Mouse (Mus musculus): ENCODE measurements around the gene Zrsr1. TPM values are rescaled to one million over a fixed set of nuclear protein-coding genes. Genes with fewer than 3 reads are reported as not detected.

The Zrsr1 gene
- polyA plus RNA-seq, 2 experiments, result 2.5 to 8.1 TPM

- no peak overlapping the region for H3K9ac ChIP-seq (ENCODE audit: low read depth, low read length, severe bottlenecking)
- H3K4me3 ChIP-seq (replicated peaks; ENCODE audit: low read length), result no peak overlapping the region
- H3K4me2 ChIP-seq (replicated peaks; ENCODE audit: low read depth, low read length, severe bottlenecking), result no peak overlapping the region
- WGBS, result 81% methylated on average over 3 of the region's 3 CpGs
- H3K9me3 ChIP-seq (ENCODE audit: control insufficient read depth, low read length), result no peaks in the 10 kb centered on the region
- no peaks in the 10 kb centered on the region for H3K36me3 ChIP-seq (ENCODE audit: control insufficient read depth, insufficient read depth, low read length)
- no peak for DNase-seq (ENCODE audit: low spot score)
- ATAC-seq (ENCODE audit: low FRiP score, low read depth), result no peak
- H3K4me1 ChIP-seq (ENCODE audit: control insufficient read depth, insufficient read depth, low read length), result no peaks in the 10 kb centered on the region
- no peak for TF ChIP-seq POLR2A (IDR thresholded peaks at IDR 0.05; ENCODE audit: borderline replicate concordance, extremely low read depth, insufficient read depth, insufficient read length)
- no peaks in the 10 kb centered on the region for H3K27me3 ChIP-seq (ENCODE audit: control insufficient read depth, insufficient read depth, low read length)
- no peak overlapping the region for H3K27ac ChIP-seq (replicated peaks; ENCODE audit: low read depth, low read length)
Measured at GRCm38 (mm10) chr11:23024169-23024568, 52.4 kb downstream of the Zrsr1 start.

Other genes with a start within 250 kb of the Zrsr1 start
- gene B3gnt2, start 111.0 kb upstream of the Zrsr1 start, polyA plus RNA-seq (2012; rRNA removed), result 6.2 and 6.7 TPM in 2 replicates
- 9.3 and 9.7 TPM in 2 replicates for gene B3gnt2, start 111.0 kb upstream of the Zrsr1 start, polyA plus RNA-seq (2014; fragmentation: Nextera tagmentation; extraction: Ambion mirVana)
- gene Gm28048, start 10.1 kb downstream of the Zrsr1 start, polyA plus RNA-seq (2012; rRNA removed), result 1.9 and 2.4 TPM in 2 replicates
- gene Gm28048, start 10.1 kb downstream of the Zrsr1 start, polyA plus RNA-seq (2014; fragmentation: Nextera tagmentation; extraction: Ambion mirVana), result 10.4 and 12.2 TPM in 2 replicates
- gene Commd1, start 10.4 kb downstream of the Zrsr1 start, polyA plus RNA-seq (2012; rRNA removed), result 45.1 and 89.7 TPM in 2 replicates
- gene Commd1, start 10.4 kb downstream of the Zrsr1 start, polyA plus RNA-seq (2014; fragmentation: Nextera tagmentation; extraction: Ambion mirVana), result 367 and 372 TPM in 2 replicates
- 114 and 153 TPM in 2 replicates for gene Cct4, start 18.5 kb downstream of the Zrsr1 start, polyA plus RNA-seq (2012; rRNA removed)
- gene Cct4, start 18.5 kb downstream of the Zrsr1 start, polyA plus RNA-seq (2014; fragmentation: Nextera tagmentation; extraction: Ambion mirVana), result 267 and 270 TPM in 2 replicates
- gene Fam161a, start 35.5 kb downstream of the Zrsr1 start, polyA plus RNA-seq (2012; rRNA removed), result 3.2 and 4.4 TPM in 2 replicates
- gene Fam161a, start 35.5 kb downstream of the Zrsr1 start, polyA plus RNA-seq (2014; fragmentation: Nextera tagmentation; extraction: Ambion mirVana), result 2.3 and 5.8 TPM in 2 replicates

Measured in limb, embryonic 14.5 days (tissue).